Mouse (Mus musculus): ENCODE measurements at regions not wholly inside any gene's neighbourhood (a gene's known extent, or its start where the extent isn't known, plus 50 kb on each side); places are given as distances from the start of the nearest gene placed in this dataset.

GRCm38 (mm10) chr11:7583296-7583695 is 369.6 kb upstream of the Igfbp3 start:
- Histone ChIP-seq H3K4me2 (replicated peaks; ENCODE audit: low read depth, low read length) (no peak overlapping the region), H3K4me1 (ENCODE audit: insufficient read depth, low read length) (no peaks in the 10 kb centered on the region), H3K27ac (ENCODE audit: low read length) (no peak overlapping the region), H3K9ac (replicated peaks; ENCODE audit: low read length) (no peak overlapping the region), H3K4me3 (ENCODE audit: low read length) (no peak overlapping the region), H3K9me3 (ENCODE audit: low read length) (0 out of 2 replicates have a peak, but pooled peaks cover 6% of the 10 kb centered on the region), H3K27me3 (ENCODE audit: insufficient read depth, low read length) (no peaks in the 10 kb centered on the region), H3K36me3 (ENCODE audit: insufficient read depth, low read length) (no peaks in the 10 kb centered on the region)
- no peak for ATAC-seq (ENCODE audit: low FRiP score, low TSS enrichment)
- WGBS: 86% methylated on average over 2 of the region's 2 CpGs

DNA sequence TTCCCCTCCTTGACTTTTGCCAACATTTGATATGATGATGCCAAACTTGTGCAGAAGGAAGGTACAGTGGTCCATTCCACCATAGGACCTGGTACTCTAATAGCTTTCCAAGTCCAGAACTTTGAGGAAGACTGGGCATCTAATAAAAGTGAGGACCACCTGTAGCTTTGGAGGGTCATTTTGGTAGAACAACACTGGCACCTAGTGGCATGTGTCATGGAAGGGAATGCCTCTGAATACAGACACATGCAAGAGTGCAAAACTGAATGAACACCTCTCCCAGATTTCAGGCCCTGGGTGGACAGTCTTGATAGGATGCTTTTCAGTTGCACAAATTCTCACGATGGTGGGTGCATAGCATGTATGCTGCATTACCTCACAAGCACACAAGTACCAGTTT is 354.8 kb upstream of the Igfbp3 start:
- Histone ChIP-seq H3K4me3 (ENCODE audit: low read length) (no peak overlapping the region), H3K9ac (replicated peaks; ENCODE audit: low read length) (no peak overlapping the region), H3K36me3 (ENCODE audit: insufficient read depth, low read length) (no peaks in the 10 kb centered on the region), H3K4me2 (replicated peaks; ENCODE audit: low read depth, low read length) (no peak overlapping the region), H3K27me3 (ENCODE audit: insufficient read depth, low read length) (no peaks in the 10 kb centered on the region), H3K27ac (ENCODE audit: low read length) (no peak overlapping the region), H3K4me1 (ENCODE audit: insufficient read depth, low read length) (no peaks in the 10 kb centered on the region), H3K9me3 (ENCODE audit: low read length) (no peaks in the 10 kb centered on the region)
- 79% methylated on average over 1 of the region's 1 CpGs for WGBS
- ATAC-seq (ENCODE audit: low FRiP score, low TSS enrichment): no peak

GRCm38 (mm10) chr11:7562029-7562428 is 348.3 kb upstream of the Igfbp3 start:
- Histone ChIP-seq H3K27me3 (ENCODE audit: insufficient read depth, low read length) (no peaks in the 10 kb centered on the region), H3K27ac (ENCODE audit: low read length) (no peak overlapping the region), H3K4me2 (replicated peaks; ENCODE audit: low read depth, low read length) (no peak overlapping the region), H3K9me3 (ENCODE audit: low read length) (no peaks in the 10 kb centered on the region), H3K4me3 (ENCODE audit: low read length) (no peak overlapping the region), H3K4me1 (ENCODE audit: insufficient read depth, low read length) (no peaks in the 10 kb centered on the region), H3K36me3 (ENCODE audit: insufficient read depth, low read length) (no peaks in the 10 kb centered on the region), H3K9ac (replicated peaks; ENCODE audit: low read length) (no peak overlapping the region)
- no peak for ATAC-seq (ENCODE audit: low FRiP score, low TSS enrichment)
- WGBS: 46% methylated on average over 2 of the region's 2 CpGs

- no peak for ATAC-seq (ENCODE audit: low FRiP score, low TSS enrichment)
- no peak overlapping the region for H3K9ac ChIP-seq (replicated peaks; ENCODE audit: low read length)
- 33% methylated on average over 1 of the region's 1 CpGs for WGBS
Measured at GRCm38 (mm10) chr11:7561437-7561836, 347.7 kb upstream of the Igfbp3 start.

DNA sequence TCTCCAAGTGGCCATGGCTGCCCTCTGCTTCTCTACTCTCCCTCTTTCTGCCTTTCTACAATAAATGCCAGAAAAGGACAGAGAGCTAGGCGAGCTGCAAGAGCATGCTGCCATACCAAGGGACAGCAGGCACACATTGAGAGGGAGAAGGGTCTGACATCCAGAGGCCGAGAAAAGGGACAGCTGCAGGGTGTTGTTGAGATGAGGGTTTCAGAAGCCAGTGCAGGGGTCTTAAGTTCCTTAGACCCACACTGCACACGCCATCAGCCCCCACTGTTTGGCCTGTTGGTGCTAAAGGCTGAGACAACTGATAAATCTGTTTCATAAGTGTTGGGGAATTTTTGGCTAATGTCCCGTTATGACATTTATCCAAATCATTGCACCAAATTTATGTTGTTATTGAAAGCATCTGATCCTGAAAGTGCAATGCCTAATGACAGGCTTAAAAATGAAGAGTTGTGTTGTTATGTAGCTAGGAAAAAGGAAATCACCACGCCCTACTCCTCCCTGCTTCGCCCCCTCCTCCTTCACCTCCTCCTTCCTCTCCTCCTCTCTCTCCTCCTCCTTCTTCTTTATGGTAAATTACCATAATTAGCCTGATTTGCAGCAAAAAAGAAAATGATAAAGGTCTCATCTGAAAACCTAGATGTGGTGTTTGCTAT is 342.0 kb upstream of the Igfbp3 start:
- H3K9me3 ChIP-seq (ENCODE audit: low read length): no peaks in the 10 kb centered on the region
- no peak overlapping the region for H3K27ac ChIP-seq (ENCODE audit: low read length)
- WGBS: 63% methylated on average over 6 of the region's 6 CpGs
- no peak for ATAC-seq (ENCODE audit: low FRiP score, low TSS enrichment)
- H3K36me3 ChIP-seq (ENCODE audit: insufficient read depth, low read length): no peaks in the 10 kb centered on the region
- no peaks in the 10 kb centered on the region for H3K27me3 ChIP-seq (ENCODE audit: insufficient read depth, low read length)
- H3K4me3 ChIP-seq (ENCODE audit: low read length): no peak overlapping the region
- no peaks in the 10 kb centered on the region for H3K4me1 ChIP-seq (ENCODE audit: insufficient read depth, low read length)
- H3K9ac ChIP-seq (replicated peaks; ENCODE audit: low read length): no peak overlapping the region
- H3K4me2 ChIP-seq (replicated peaks; ENCODE audit: low read depth, low read length): no peak overlapping the region

More at GRCm38 (mm10) chr11:7561437-7561836, 347.7 kb upstream of the Igfbp3 start:
- Histone ChIP-seq H3K9me3 (ENCODE audit: low read length) (no peaks in the 10 kb centered on the region), H3K4me3 (ENCODE audit: low read length) (no peak overlapping the region), H3K27ac (ENCODE audit: low read length) (no peak overlapping the region), H3K4me1 (ENCODE audit: insufficient read depth, low read length) (no peaks in the 10 kb centered on the region), H3K27me3 (ENCODE audit: insufficient read depth, low read length) (no peaks in the 10 kb centered on the region), H3K4me2 (replicated peaks; ENCODE audit: low read depth, low read length) (no peak overlapping the region), H3K36me3 (ENCODE audit: insufficient read depth, low read length) (no peaks in the 10 kb centered on the region)

GRCm38 (mm10) chr11:7552154-7552553 is 338.4 kb upstream of the Igfbp3 start:
- Histone ChIP-seq H3K4me1 (ENCODE audit: insufficient read depth, low read length) (peaks cover 4% of the 10 kb centered on the region; the same call in 1 of the 2 replicates), H3K27me3 (ENCODE audit: insufficient read depth, low read length) (no peaks in the 10 kb centered on the region), H3K9me3 (ENCODE audit: low read length) (no peaks in the 10 kb centered on the region), H3K36me3 (ENCODE audit: insufficient read depth, low read length) (no peaks in the 10 kb centered on the region), H3K27ac (ENCODE audit: low read length) (no peak overlapping the region), H3K9ac (replicated peaks; ENCODE audit: low read length) (no peak overlapping the region), H3K4me2 (replicated peaks; ENCODE audit: low read depth, low read length) (no peak overlapping the region), H3K4me3 (ENCODE audit: low read length) (no peak overlapping the region)
- ATAC-seq (ENCODE audit: low FRiP score, low TSS enrichment): no peak
- WGBS: 72% methylated on average over 3 of the region's 3 CpGs

DNA sequence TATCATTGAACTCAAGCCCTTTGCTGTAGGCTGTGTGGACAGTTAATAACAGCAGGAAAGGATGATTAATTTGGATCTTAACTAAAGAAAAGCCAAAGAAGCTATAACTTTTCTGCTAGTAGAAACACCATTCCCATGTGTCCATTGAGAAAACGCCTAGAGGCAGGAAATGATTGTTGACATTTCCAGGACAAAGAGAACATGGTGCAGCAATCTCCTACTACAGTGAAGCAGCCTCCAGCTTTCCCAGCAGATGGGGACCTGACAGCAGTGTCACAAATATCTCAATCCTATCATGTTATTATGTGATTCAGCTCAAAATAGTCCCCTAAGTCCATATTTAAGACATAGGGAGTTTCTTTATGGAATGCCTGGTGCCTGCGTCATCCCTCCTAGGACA is 334.1 kb upstream of the Igfbp3 start:
- Histone ChIP-seq H3K4me1 (ENCODE audit: insufficient read depth, low read length) (peaks cover 4% of the 10 kb centered on the region; the same call in 1 of the 2 replicates), H3K9me3 (ENCODE audit: low read length) (no peaks in the 10 kb centered on the region; the same call in 1 of the 2 replicates), H3K36me3 (ENCODE audit: insufficient read depth, low read length) (no peaks in the 10 kb centered on the region), H3K27me3 (ENCODE audit: insufficient read depth, low read length) (no peaks in the 10 kb centered on the region), H3K27ac (ENCODE audit: low read length) (no peak overlapping the region; the same call in 1 of the 2 replicates), H3K4me3 (ENCODE audit: low read length) (no peak overlapping the region), H3K4me2 (replicated peaks; ENCODE audit: low read depth, low read length) (no peak overlapping the region), H3K9ac (replicated peaks; ENCODE audit: low read length) (no peak overlapping the region)
- WGBS: 44% methylated on average over 2 of the region's 2 CpGs
- ATAC-seq (ENCODE audit: low FRiP score, low TSS enrichment): peak; percentile 65; the same call in 1 of the 2 replicates

DNA sequence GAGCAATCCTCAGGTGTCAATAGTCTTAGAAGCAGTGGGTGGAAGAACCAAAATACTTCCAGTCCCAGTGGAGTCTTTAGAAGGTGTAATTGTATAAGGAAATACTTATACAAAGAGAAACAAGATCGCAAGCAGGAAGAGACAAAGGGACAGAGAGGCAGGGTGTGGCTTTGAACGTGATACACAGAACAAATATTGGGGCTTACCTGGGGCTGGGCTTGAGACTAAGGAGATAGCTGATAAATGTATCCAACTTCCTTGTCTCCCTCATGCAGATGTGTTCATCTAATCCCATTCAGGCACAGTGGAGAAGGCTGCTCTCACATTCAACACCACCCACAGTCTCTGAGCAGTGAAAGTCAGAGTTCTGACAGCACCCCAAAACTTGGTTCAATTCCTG is 331.9 kb upstream of the Igfbp3 start:
- H3K4me2 ChIP-seq (replicated peaks; ENCODE audit: low read depth, low read length): no peak overlapping the region
- WGBS: 83% methylated on average over 2 of the region's 2 CpGs
- H3K9ac ChIP-seq (replicated peaks; ENCODE audit: low read length): no peak overlapping the region
- no peaks in the 10 kb centered on the region; the same call in 1 of the 2 replicates for H3K9me3 ChIP-seq (ENCODE audit: low read length)
- H3K36me3 ChIP-seq (ENCODE audit: insufficient read depth, low read length): no peaks in the 10 kb centered on the region
- peaks cover 4% of the 10 kb centered on the region; the same call in 1 of the 2 replicates for H3K4me1 ChIP-seq (ENCODE audit: insufficient read depth, low read length)
- ATAC-seq (ENCODE audit: low FRiP score, low TSS enrichment): no peak
- H3K27ac ChIP-seq (ENCODE audit: low read length): no peak overlapping the region
- H3K4me3 ChIP-seq (ENCODE audit: low read length): no peak overlapping the region
- H3K27me3 ChIP-seq (ENCODE audit: insufficient read depth, low read length): no peaks in the 10 kb centered on the region

GRCm38 (mm10) chr11:7534590-7534989 is 320.9 kb upstream of the Igfbp3 start:
- Histone ChIP-seq H3K4me1 (ENCODE audit: insufficient read depth, low read length) (no peaks in the 10 kb centered on the region; the same call in 1 of the 2 replicates), H3K36me3 (ENCODE audit: insufficient read depth, low read length) (no peaks in the 10 kb centered on the region), H3K9ac (replicated peaks; ENCODE audit: low read length) (no peak overlapping the region), H3K4me3 (ENCODE audit: low read length) (no peak overlapping the region), H3K27me3 (ENCODE audit: insufficient read depth, low read length) (no peaks in the 10 kb centered on the region), H3K4me2 (replicated peaks; ENCODE audit: low read depth, low read length) (no peak overlapping the region), H3K27ac (ENCODE audit: low read length) (no peak overlapping the region), H3K9me3 (ENCODE audit: low read length) (peaks cover 11% of the 10 kb centered on the region)
- ATAC-seq (ENCODE audit: low FRiP score, low TSS enrichment): no peak
- 51% methylated on average over 2 of the region's 2 CpGs for WGBS

- no peak for ATAC-seq (ENCODE audit: low FRiP score, low TSS enrichment)
- Histone ChIP-seq H3K9me3 (ENCODE audit: low read length) (peaks cover 11% of the 10 kb centered on the region), H3K4me2 (replicated peaks; ENCODE audit: low read depth, low read length) (no peak overlapping the region), H3K4me3 (ENCODE audit: low read length) (no peak overlapping the region), H3K27me3 (ENCODE audit: insufficient read depth, low read length) (no peaks in the 10 kb centered on the region), H3K9ac (replicated peaks; ENCODE audit: low read length) (no peak overlapping the region), H3K36me3 (ENCODE audit: insufficient read depth, low read length) (no peaks in the 10 kb centered on the region), H3K4me1 (ENCODE audit: insufficient read depth, low read length) (no peaks in the 10 kb centered on the region; the same call in 1 of the 2 replicates), H3K27ac (ENCODE audit: low read length) (no peak overlapping the region)
- WGBS: 63% methylated on average over 1 of the region's 1 CpGs
Measured at GRCm38 (mm10) chr11:7533327-7533726, 319.6 kb upstream of the Igfbp3 start.
